Mouse (Mus musculus): ENCODE measurements around the gene Snorc. TPM values are rescaled to one million over a fixed set of nuclear protein-coding genes. Genes with fewer than 3 reads are reported as not detected.

Snorc gene
- total RNA-seq, 1 experiment from 2014 or later = not detected

GRCm38 (mm10) chr1:87508591-87509560 is 38.8 kb downstream of the Snorc start:
- ATAC-seq (replicated peaks; ENCODE audit: insufficient number of reproducible peaks, low FRiP score, low TSS enrichment, poor library complexity, severe bottlenecking) = no peak

- no peak for ATAC-seq (replicated peaks; ENCODE audit: insufficient number of reproducible peaks, low FRiP score, low TSS enrichment, poor library complexity, severe bottlenecking)
Measured at GRCm38 (mm10) chr1:87509561-87510165, 39.6 kb downstream of the Snorc start, which contains the start of gene Neu2. Gene Neu2 (plus strand): TSS chr1:87509889.

GRCm38 (mm10) chr1:87510166-87510691 is 40.2 kb downstream of the Snorc start:
- no peak for ATAC-seq (replicated peaks; ENCODE audit: insufficient number of reproducible peaks, low FRiP score, low TSS enrichment, poor library complexity, severe bottlenecking)

GRCm38 (mm10) chr1:87510845-87511244 is 40.8 kb downstream of the Snorc start:
- no peak for ATAC-seq (replicated peaks; ENCODE audit: insufficient number of reproducible peaks, low FRiP score, low TSS enrichment, poor library complexity, severe bottlenecking)

GRCm38 (mm10) chr1:87520467-87520866 is 50.4 kb downstream of the Snorc start:
- ATAC-seq (replicated peaks; ENCODE audit: insufficient number of reproducible peaks, low FRiP score, low TSS enrichment, poor library complexity, severe bottlenecking) = no peak

GRCm38 (mm10) chr1:87521523-87521922 is 51.5 kb downstream of the Snorc start:
- no peak for ATAC-seq (replicated peaks; ENCODE audit: insufficient number of reproducible peaks, low FRiP score, low TSS enrichment, poor library complexity, severe bottlenecking)

- no peak for ATAC-seq (replicated peaks; ENCODE audit: insufficient number of reproducible peaks, low FRiP score, low TSS enrichment, poor library complexity, severe bottlenecking)
Measured at GRCm38 (mm10) chr1:87525041-87525440, 55.0 kb downstream of the Snorc start.

Other genes with a start within 250 kb of the Snorc start
- gene Efhd1, start 205.9 kb upstream of the Snorc start, total RNA-seq (2017) = not detected in 3 replicates
- gene Gigyf2, start 143.3 kb upstream of the Snorc start, total RNA-seq (2017) = 61.3 to 144 TPM (median 71.3 TPM) in 3 replicates
- gene Kcnj13, start 75.5 kb upstream of the Snorc start, total RNA-seq (2017) = not detected in 3 replicates
- gene Neu2, start 39.6 kb downstream of the Snorc start, total RNA-seq (2017) = not detected in 3 replicates
- gene Ngef, start 103.6 kb downstream of the Snorc start, total RNA-seq (2017) = not detected in 3 replicates
- 146 to 215 TPM (median 169 TPM) in 3 replicates for gene Inpp5d, start 150.0 kb downstream of the Snorc start, total RNA-seq (2017)

Measured in monocyte, adult 5-6 weeks (primary cell).